Mouse (Mus musculus): ENCODE results near the gene Ldb2.

The Ldb2 gene

DNA sequence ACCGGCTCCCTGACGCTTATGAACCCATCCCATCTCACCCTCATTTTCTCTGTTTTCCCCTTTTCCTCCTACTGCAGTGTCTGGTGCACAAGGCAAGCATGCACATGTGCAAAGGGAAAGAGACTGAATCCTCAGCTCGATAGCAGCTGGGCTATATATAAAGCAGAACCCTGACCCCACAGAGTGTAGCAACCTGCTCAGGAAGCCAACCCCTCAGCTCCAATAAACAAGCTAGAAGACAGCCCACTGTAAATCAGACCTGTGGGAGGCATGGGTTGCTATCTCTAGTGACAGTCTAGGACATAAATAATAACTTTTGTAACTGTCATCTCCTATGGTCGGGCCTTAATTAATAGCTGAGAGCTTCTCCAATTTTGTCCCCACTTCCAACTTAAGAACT lies 158.4 kb downstream of the Ldb2 start:
- DNase-seq: no peak

GRCm38 (mm10) chr5:44635546-44635945 lies 163.9 kb downstream of the Ldb2 start:
- DNase-seq: no peak

GRCm38 (mm10) chr5:44629034-44629625 lies 170.3 kb downstream of the Ldb2 start:
- no peak for DNase-seq

DNA sequence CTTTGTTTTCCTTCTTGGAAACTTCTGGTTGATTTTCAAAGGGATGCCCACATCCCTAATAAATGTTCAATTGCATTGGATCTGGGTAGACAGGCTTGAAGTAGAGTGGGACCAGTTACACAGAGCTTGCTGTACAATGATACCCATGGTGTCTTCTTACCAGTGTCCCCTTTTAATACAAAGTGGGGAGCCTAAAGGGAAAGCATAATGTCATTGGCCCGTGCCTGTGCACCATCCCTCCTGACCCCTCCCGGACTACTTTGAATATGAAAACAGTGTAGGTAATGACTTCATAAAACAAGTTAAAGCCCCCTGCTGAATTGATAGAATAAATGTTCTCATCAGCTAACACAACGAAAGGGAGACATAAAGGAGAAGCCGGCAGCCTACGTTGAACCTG lies 172.0 kb downstream of the Ldb2 start:
- no peak for DNase-seq

- DNase-seq: no peak
Observed at GRCm38 (mm10) chr5:44626885-44627284, 172.6 kb downstream of the Ldb2 start.

DNA sequence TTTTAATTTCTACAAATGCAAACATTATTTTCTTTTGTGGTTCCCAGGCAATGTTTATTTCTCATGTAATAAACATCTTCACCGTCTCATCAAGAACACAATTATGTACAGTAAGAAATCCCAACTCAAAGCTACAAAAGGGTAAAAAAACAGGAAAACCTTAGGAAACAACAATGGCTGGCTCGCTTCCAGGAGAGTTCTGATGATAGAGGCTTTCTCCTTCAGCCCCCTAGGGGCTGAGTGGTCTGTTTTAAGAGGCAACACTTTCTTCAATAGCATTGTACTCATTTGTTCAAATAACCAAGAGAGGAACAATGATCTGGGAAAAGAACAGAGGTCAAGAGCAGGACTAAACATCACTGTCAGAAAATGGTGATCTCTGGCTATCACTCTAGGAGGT lies 173.4 kb downstream of the Ldb2 start:
- DNase-seq: no peak

GRCm38 (mm10) chr5:44615677-44616076 lies 183.8 kb downstream of the Ldb2 start:
- DNase-seq: no peak

GRCm38 (mm10) chr5:44608901-44609300 lies 190.6 kb downstream of the Ldb2 start:
- DNase-seq: no peak

DNA sequence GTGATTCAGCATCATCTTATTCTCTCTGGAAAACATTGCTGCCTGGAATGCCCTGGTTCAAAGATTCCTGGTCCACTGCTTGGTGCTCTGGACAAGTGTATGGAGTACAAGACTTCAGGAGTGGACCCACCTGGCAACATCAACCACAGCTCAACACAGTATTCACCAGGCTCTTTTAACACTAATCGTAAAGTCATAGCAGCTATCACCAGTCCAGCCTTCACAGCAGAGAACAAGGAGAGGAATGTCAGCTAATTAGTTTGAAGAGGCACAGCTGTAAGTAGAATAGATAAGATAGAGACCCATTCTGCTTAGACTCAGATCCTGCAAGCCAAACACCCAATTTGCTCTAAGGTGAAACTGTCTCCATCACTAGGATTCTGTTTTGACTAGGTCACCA lies 198.1 kb downstream of the Ldb2 start:
- DNase-seq: no peak

DNA sequence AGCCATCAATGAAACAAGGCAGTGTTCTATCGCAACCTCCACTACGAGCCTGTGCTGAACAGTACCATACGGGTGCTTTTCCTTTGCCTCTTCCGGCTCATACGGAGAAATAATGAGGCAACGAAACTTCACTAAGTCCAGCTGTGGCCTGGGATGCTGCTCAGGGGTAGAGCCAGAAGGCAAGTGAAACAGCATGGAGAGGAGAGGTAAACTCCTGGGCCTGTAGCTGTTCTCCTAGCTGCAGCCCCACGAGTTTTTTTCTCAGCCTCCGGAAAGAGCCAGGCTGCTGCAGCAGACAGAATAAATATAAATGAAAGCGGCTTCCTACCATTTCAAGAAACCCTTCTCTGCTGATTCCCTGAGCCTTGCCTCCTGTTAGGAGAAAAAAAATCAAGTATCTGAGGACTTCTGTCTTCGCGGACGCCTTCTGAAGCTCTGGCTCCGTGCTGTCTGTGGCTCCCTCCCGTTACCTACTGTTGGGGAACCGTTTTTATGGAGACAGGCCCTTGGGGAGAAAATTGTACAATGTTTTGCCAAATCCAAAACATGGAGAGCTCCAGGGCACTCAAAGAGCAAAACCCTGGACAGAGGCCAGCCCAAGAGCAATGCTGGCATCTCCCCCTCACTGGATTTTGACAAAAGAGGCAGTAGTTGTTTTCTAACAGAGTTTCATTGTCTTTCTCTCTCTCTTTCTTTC lies 205.8 kb downstream of the Ldb2 start:
- DNase-seq: no peak

DNA sequence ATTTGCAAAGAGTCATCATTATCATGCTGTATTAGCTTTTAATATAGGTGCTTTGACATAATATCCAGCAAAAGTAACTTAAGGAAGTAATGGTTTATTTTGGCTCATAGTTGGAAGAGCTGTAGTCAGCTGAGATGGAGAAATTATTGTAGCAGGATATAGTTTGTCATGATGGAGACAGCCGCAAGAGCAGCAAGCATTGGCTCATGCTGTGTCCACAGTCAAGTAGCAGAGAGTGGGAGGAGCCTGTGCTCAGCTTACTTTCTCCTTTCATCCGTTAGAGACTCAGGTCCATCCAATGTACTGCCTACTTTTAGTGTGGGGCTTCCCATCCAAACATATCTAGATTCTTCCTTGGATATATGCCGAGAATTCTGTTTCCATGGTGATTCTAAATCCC lies 208.7 kb downstream of the Ldb2 start:
- no peak for DNase-seq

DNA sequence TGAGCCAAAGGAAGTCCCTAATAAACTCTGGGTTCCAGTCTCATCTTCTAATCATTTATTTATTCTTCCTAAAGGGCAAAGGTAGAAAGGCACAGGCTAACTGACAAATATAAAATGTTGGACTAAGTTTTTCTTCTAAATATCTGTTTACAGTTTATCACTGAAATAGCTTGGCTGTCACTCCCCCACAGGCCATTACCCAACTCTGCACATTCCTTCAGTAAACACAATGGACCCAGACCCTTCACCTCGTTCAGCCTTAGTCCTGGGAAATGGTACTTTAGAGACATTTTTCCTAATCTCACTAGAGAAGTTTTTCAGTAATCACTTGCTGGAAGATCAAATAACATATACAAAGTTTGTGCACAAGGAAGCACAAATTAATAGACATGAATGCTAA lies 210.2 kb downstream of the Ldb2 start:
- no peak for DNase-seq

GRCm38 (mm10) chr5:44586571-44586970 lies 212.9 kb downstream of the Ldb2 start:
- no peak for DNase-seq

DNA sequence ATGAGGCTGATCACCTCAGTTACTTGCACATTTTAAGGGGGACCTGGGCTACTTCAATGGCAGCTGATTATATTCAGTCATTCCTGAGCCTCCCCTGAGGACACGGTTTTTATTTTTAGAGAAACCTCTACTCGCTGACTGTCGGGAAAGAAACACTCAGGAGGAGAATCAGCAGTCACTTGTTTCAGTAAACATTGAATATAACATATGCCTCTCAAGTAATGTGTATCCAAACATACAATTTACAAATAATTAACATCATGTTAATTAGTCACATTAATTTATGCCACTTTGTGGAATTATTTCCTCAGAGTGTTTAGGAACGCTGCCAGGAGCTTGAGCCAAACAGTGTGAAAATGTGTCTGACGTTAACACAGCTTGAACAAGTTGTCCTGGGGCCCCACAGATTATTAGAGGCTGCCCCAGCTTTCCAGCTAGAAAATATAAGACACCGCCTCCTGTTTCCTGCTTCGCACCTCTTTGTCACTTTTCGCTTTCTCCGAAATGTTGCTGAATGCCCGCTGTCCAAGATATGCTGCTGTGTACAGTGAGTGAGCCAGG lies 219.5 kb downstream of the Ldb2 start:
- DNase-seq: no peak

DNA sequence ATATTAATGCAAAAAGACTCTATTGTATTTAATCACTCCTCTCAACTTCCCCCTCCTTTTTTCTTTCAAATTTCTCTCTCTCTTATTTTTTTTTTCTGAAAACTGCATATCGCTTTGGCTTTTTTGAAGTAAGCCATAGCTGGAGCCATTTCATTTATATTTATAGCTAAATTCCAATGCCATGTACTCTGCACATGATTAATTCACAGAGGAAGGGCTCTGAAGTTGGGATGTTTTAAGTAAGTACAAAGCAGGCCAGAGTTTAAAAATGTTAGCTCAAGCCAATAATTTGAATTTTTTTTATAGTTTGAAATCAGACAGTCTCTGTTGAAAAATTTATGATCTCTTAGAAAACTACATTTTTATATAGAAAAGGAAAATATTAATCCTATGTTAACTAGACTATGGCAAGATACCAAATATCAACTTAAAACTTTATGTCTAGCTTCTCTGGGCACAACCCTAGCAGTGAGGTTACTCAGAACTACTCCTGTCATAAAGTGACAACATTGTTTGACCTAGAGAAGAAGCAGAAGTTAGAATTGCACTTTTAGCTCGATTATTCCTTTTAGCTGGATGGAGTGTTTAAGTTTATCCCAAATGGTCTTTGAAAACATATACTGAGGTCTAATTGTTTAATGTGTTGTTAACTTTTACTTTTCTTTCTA lies 222.7 kb downstream of the Ldb2 start:
- no peak for DNase-seq

GRCm38 (mm10) chr5:44574681-44575080 lies 224.8 kb downstream of the Ldb2 start:
- DNase-seq: no peak

DNA sequence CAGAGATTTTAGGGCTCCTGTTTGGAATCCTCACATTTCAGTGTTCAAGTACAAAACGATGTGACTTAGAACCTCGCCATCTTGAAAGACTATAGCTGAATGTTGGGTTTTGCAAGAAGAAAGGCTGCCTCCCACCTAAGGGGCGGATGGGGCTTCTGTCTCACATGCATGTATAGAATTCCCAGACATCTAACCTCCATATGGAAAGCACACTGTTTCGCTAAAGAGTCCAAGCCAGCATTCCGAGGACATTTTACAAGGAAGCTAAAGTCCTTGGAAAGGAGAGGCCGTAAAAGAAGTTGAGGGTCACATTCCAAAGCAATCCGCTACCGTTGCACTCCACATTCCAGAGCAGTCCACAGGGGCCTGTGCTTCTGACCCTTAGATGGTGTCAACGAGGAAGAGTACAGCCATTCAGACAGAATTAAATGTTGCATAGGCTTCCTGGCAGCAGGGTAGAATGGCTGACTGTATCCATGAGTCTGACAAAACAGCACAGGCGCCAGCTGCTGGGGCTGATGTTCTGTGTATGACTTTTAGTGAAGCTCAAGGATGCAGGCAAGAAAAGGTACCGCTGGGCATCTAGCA lies 245.6 kb downstream of the Ldb2 start:
- DNase-seq: no peak

GRCm38 (mm10) chr5:44553155-44553554 lies 246.3 kb downstream of the Ldb2 start:
- no peak for DNase-seq

GRCm38 (mm10) chr5:44552121-44552520 lies 247.4 kb downstream of the Ldb2 start:
- DNase-seq: no peak

- no peak for DNase-seq
Observed at GRCm38 (mm10) chr5:44548468-44548867, 251.0 kb downstream of the Ldb2 start.

DNA sequence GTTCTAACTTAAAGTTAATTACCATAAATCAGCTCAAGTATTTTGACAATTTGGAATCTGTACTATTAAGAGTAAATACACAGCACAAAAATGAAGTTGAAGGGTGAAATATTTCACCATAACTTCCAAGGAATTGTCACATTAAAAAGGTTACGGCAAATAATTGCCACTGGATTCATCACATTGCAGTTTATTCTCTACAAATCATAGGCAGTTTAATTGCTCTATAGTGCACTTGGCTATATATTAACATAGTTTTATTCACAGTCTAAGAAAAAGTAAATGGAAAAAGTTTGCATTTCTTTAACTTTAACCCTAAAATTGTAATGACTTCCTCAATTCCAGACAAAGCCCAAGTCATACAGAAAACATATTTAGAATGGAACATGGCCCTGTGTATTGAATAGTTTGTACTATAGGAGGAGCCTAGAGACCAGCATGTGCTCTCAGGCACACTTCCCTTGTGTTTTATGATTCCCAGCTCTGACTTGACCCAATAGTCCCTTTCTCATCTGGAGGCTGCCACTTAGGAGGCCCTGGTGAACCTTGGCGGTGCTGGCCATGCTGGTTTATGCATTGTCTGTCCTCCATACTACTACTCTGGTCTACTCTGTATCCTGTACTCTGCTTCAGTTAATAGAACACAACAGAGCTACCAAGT lies 255.9 kb downstream of the Ldb2 start:
- no peak for DNase-seq

DNA sequence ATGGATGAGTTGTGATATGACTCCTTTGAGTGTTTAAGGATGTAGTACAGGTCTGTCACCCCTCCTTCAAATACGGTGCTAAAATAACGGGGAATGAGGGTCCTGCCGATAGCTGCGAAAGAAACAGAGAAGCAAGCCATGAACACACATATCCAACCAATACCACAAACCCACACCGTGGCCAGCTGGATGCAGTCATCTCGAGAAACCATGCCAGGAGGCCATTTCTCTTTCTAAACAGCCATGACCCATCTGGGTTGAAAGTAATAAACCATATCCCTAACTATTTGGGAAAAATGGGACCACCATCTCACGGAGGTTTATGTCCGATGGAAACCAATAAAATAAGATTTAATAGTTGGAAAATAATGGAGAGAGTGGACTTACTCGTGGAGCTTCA lies 257.7 kb downstream of the Ldb2 start:
- no peak for DNase-seq

- DNase-seq: no peak
Observed at GRCm38 (mm10) chr5:44538687-44539086, 260.8 kb downstream of the Ldb2 start.

All from thymus, postnatal 25 days (tissue).